Mouse (Mus musculus): ENCODE data around the gene Eif3k.

- TF ChIP-seq CTCF (IDR thresholded peaks at IDR 0.05; ENCODE audit: control insufficient read depth, insufficient read depth, insufficient read length) (no peak), USF1 (IDR thresholded peaks at IDR 0.05; ENCODE audit: low read depth) (no peak)
Measured at GRCm38 (mm10) chr7:29007224-29008101, 25.8 kb upstream of the Eif3k start.

Data from C2C12 (cell line).